Mouse (Mus musculus): Measurements from ENCODE around the gene Taar7d. TPM values are rescaled to one million over a fixed set of nuclear protein-coding genes. Genes with fewer than 3 reads are reported as not detected.

Gene Taar7d
- total and polyA plus RNA-seq, 3 experiments = 0.16 TPM; not detected in 2

GRCm38 (mm10) chr10:23999639-24000038 is 27.4 kb upstream of the Taar7d start, which contains the start of gene Taar7b:
Gene Taar7b, plus strand, starts transcription at chr10:23999939.
- Histone ChIP-seq H3K4me1 (ENCODE audit: insufficient read depth, low read depth, low read length) (no peaks in the 10 kb centered on the region), H3K9me3 (replicated peaks) (no peaks in the 10 kb centered on the region), H3K36me3 (replicated peaks) (no peaks in the 10 kb centered on the region), H3K4me3 (ENCODE audit: low read depth, low read length) (no peak within 1 kb of the TSS), H3K27me3 (ENCODE audit: insufficient read depth, low read length) (no peaks in the 10 kb centered on the region; the same call in 1 of the 2 replicates)
- no peak for TF ChIP-seq TAL1 (conservative IDR thresholded peaks at IDR 0.05; ENCODE audit: low read depth, low read length)
- no peak for TF ChIP-seq GATA2 (IDR thresholded peaks at IDR 0.05; ENCODE audit: borderline replicate concordance, low read depth, low read length)
- TF ChIP-seq CTCF (IDR thresholded peaks at IDR 0.05; ENCODE audit: low read depth, low read length) = no peak
- no peak for TF ChIP-seq GATA1 (IDR thresholded peaks at IDR 0.05; ENCODE audit: borderline replicate concordance, low read length)
- TF ChIP-seq POLR2AphosphoS5 (IDR thresholded peaks at IDR 0.05; ENCODE audit: insufficient replicate concordance, low read depth, low read length) = no peak
- ATAC-seq (ENCODE audit: extremely low read depth, insufficient number of reproducible peaks, low FRiP score, poor library complexity, severe bottlenecking) (no peak), DNase-seq (ENCODE audit: low spot score) (no peak)

- no peaks in the 10 kb centered on the region for H3K4me1 ChIP-seq (ENCODE audit: insufficient read depth, low read depth, low read length)
- DNase-seq (ENCODE audit: low spot score) (no peak), ATAC-seq (ENCODE audit: extremely low read depth, insufficient number of reproducible peaks, low FRiP score, poor library complexity, severe bottlenecking) (no peak)
- H3K27me3 ChIP-seq (ENCODE audit: insufficient read depth, low read length) = peaks cover 3% of the 10 kb centered on the region
- H3K4me3 ChIP-seq (ENCODE audit: low read depth, low read length) = no peak overlapping the region
- H3K36me3 ChIP-seq (replicated peaks) = no peaks in the 10 kb centered on the region
- no peaks in the 10 kb centered on the region for H3K9me3 ChIP-seq (replicated peaks)
- TF ChIP-seq TAL1 (conservative IDR thresholded peaks at IDR 0.05; ENCODE audit: low read depth, low read length) (no peak), GATA2 (IDR thresholded peaks at IDR 0.05; ENCODE audit: borderline replicate concordance, low read depth, low read length) (no peak), CTCF (IDR thresholded peaks at IDR 0.05; ENCODE audit: low read depth, low read length) (no peak), POLR2AphosphoS5 (IDR thresholded peaks at IDR 0.05; ENCODE audit: insufficient replicate concordance, low read depth, low read length) (no peak), GATA1 (IDR thresholded peaks at IDR 0.05; ENCODE audit: borderline replicate concordance, low read length) (no peak)
Observed at GRCm38 (mm10) chr10:24006442-24006841, 20.6 kb upstream of the Taar7d start.

- Histone ChIP-seq H3K9me3 (replicated peaks) (no peaks in the 10 kb centered on the region), H3K27me3 (ENCODE audit: insufficient read depth, low read length) (peaks cover 3% of the 10 kb centered on the region), H3K4me1 (ENCODE audit: insufficient read depth, low read depth, low read length) (no peaks in the 10 kb centered on the region), H3K36me3 (replicated peaks) (no peaks in the 10 kb centered on the region), H3K4me3 (ENCODE audit: low read depth, low read length) (no peak overlapping the region)
- TF ChIP-seq POLR2AphosphoS5 (IDR thresholded peaks at IDR 0.05; ENCODE audit: insufficient replicate concordance, low read depth, low read length) (no peak), GATA2 (IDR thresholded peaks at IDR 0.05; ENCODE audit: borderline replicate concordance, low read depth, low read length) (no peak), TAL1 (conservative IDR thresholded peaks at IDR 0.05; ENCODE audit: low read depth, low read length) (no peak), CTCF (IDR thresholded peaks at IDR 0.05; ENCODE audit: low read depth, low read length) (no peak), GATA1 (IDR thresholded peaks at IDR 0.05; ENCODE audit: borderline replicate concordance, low read length) (no peak)
- DNase-seq (ENCODE audit: low spot score) (no peak), ATAC-seq (ENCODE audit: extremely low read depth, insufficient number of reproducible peaks, low FRiP score, poor library complexity, severe bottlenecking) (no peak)
Observed at GRCm38 (mm10) chr10:24007034-24007433, 20.0 kb upstream of the Taar7d start.

- Histone ChIP-seq H3K27me3 (ENCODE audit: insufficient read depth, low read length) (peaks cover 3% of the 10 kb centered on the region; the same call in 1 of the 2 replicates), H3K4me3 (ENCODE audit: low read depth, low read length) (no peak overlapping the region), H3K36me3 (replicated peaks) (no peaks in the 10 kb centered on the region), H3K9me3 (replicated peaks) (no peaks in the 10 kb centered on the region), H3K4me1 (ENCODE audit: insufficient read depth, low read depth, low read length) (no peaks in the 10 kb centered on the region)
- ATAC-seq (ENCODE audit: extremely low read depth, insufficient number of reproducible peaks, low FRiP score, poor library complexity, severe bottlenecking) (no peak), DNase-seq (ENCODE audit: low spot score) (no peak)
- TF ChIP-seq CTCF (IDR thresholded peaks at IDR 0.05; ENCODE audit: low read depth, low read length) (no peak), GATA1 (IDR thresholded peaks at IDR 0.05; ENCODE audit: borderline replicate concordance, low read length) (no peak), POLR2AphosphoS5 (IDR thresholded peaks at IDR 0.05; ENCODE audit: insufficient replicate concordance, low read depth, low read length) (no peak), GATA2 (IDR thresholded peaks at IDR 0.05; ENCODE audit: borderline replicate concordance, low read depth, low read length) (no peak)
Observed at GRCm38 (mm10) chr10:24008143-24008542, 18.9 kb upstream of the Taar7d start.

GRCm38 (mm10) chr10:24031347-24031746 is 4.3 kb downstream of the Taar7d start:
- no peaks in the 10 kb centered on the region for H3K4me1 ChIP-seq (ENCODE audit: insufficient read depth, low read depth, low read length)
- no peaks in the 10 kb centered on the region for H3K9me3 ChIP-seq (replicated peaks)
- no peaks in the 10 kb centered on the region for H3K27me3 ChIP-seq (ENCODE audit: insufficient read depth, low read length)
- no peaks in the 10 kb centered on the region for H3K36me3 ChIP-seq (replicated peaks)
- DNase-seq (ENCODE audit: low spot score) (no peak), ATAC-seq (ENCODE audit: extremely low read depth, insufficient number of reproducible peaks, low FRiP score, poor library complexity, severe bottlenecking) (no peak)
- H3K4me3 ChIP-seq (ENCODE audit: low read depth, low read length) = no peak overlapping the region
- TF ChIP-seq GATA2 (IDR thresholded peaks at IDR 0.05; ENCODE audit: borderline replicate concordance, low read depth, low read length) (no peak), CTCF (IDR thresholded peaks at IDR 0.05; ENCODE audit: low read depth, low read length) (no peak), GATA1 (IDR thresholded peaks at IDR 0.05; ENCODE audit: borderline replicate concordance, low read length) (no peak), TAL1 (conservative IDR thresholded peaks at IDR 0.05; ENCODE audit: low read depth, low read length) (no peak), POLR2AphosphoS5 (IDR thresholded peaks at IDR 0.05; ENCODE audit: insufficient replicate concordance, low read depth, low read length) (no peak)

- TF ChIP-seq GATA2 (IDR thresholded peaks at IDR 0.05; ENCODE audit: borderline replicate concordance, low read depth, low read length) (no peak), POLR2AphosphoS5 (IDR thresholded peaks at IDR 0.05; ENCODE audit: insufficient replicate concordance, low read depth, low read length) (no peak), TAL1 (conservative IDR thresholded peaks at IDR 0.05; ENCODE audit: low read depth, low read length) (no peak), CTCF (IDR thresholded peaks at IDR 0.05; ENCODE audit: low read depth, low read length) (no peak), GATA1 (IDR thresholded peaks at IDR 0.05; ENCODE audit: borderline replicate concordance, low read length) (no peak)
- H3K4me1 ChIP-seq (ENCODE audit: insufficient read depth, low read depth, low read length) = no peaks in the 10 kb centered on the region
Observed at GRCm38 (mm10) chr10:24037314-24037713, 10.3 kb downstream of the Taar7d start, which contains the start of gene Taar7e. Gene Taar7e, plus strand, starts transcription at chr10:24037614.

More at GRCm38 (mm10) chr10:24037314-24037713, 10.3 kb downstream of the Taar7d start, which contains the start of gene Taar7e:
- DNase-seq (ENCODE audit: low spot score) = no peak
- no peak for ATAC-seq (ENCODE audit: extremely low read depth, insufficient number of reproducible peaks, low FRiP score, poor library complexity, severe bottlenecking)
- Histone ChIP-seq H3K4me3 (ENCODE audit: low read depth, low read length) (no peak within 1 kb of the TSS), H3K27me3 (ENCODE audit: insufficient read depth, low read length) (no peaks in the 10 kb centered on the region), H3K9me3 (replicated peaks) (no peaks in the 10 kb centered on the region), H3K36me3 (replicated peaks) (no peaks in the 10 kb centered on the region)
